Mouse (Mus musculus) heart, embryonic 14.5 days (tissue): ENCODE data around the gene Hcfc2. TPM values are rescaled to one million over a fixed set of nuclear protein-coding genes. Genes with fewer than 3 reads are reported as not detected.

Source experiments
- ATAC-seq: fragments of 200-750 bp; cut with Nextera tagmentation; 2 replicates; pipeline ENCODE4 v1.8.0; 2017; ENCODE audit warnings: low read depth, moderate TSS enrichment; ENCODE audit not compliant: insufficient number of reproducible peaks, insufficient read depth, low FRiP score
- H3K27ac ChIP-seq, 2 experiments: fragments of 200-500 bp in 1 of 2; fragments of 300-500 bp in 1 of 2; sonication (generic) in 1 of 2; replicated peaks in 1 of 2; 2 replicates each; pipeline ENCODE4 v1.5.1; 2012 to 2014; ENCODE audit warnings: low read depth in 2 of 2, low read length in 2 of 2, control low read depth in 1 of 2, mild to moderate bottlenecking in 1 of 2, mixed read lengths in 1 of 2; ENCODE audit not compliant: control insufficient read depth in 1 of 2, insufficient read depth in 1 of 2
- H3K27me3 ChIP-seq: fragments of 300-500 bp; sonication (generic); 2 replicates; pipeline ENCODE4 v1.6.1; 2014; ENCODE audit warnings: mild to moderate bottlenecking, low read length, control low read depth; ENCODE audit not compliant: control insufficient read depth, insufficient read depth
- H3K36me3 ChIP-seq: fragments of 300-500 bp; sonication (generic); 2 replicates; pipeline ENCODE4 v1.6.1; 2014; ENCODE audit warnings: mild to moderate bottlenecking, control low read depth, low read length, mixed read lengths; ENCODE audit not compliant: control insufficient read depth, insufficient read depth
- H3K4me1 ChIP-seq, 2 experiments: fragments of 200-500 bp in 1 of 2; fragments of 300-500 bp in 1 of 2; sonication (generic) in 1 of 2; 2 replicates each; pipeline ENCODE4 v1.6.1; 2012 to 2014; ENCODE audit warnings: low read length in 2 of 2, control low read depth in 1 of 2, mixed read lengths in 1 of 2; ENCODE audit not compliant: control insufficient read depth in 2 of 2, insufficient read depth in 2 of 2
- H3K4me2 ChIP-seq: fragments of 300-500 bp; sonication (generic); 2 replicates; pipeline ENCODE4 v1.6.1; 2014; ENCODE audit warnings: mild to moderate bottlenecking, low read length
- H3K4me3 ChIP-seq, 2 experiments: fragments of 200-500 bp in 1 of 2; fragments of 300-500 bp in 1 of 2; sonication (generic) in 1 of 2; 2 replicates each; pipeline ENCODE4 v1.5.1; 2012 to 2014; ENCODE audit warnings: low read length in 2 of 2, mild to moderate bottlenecking in 2 of 2, control low read depth in 1 of 2, low read depth in 1 of 2, moderate library complexity in 1 of 2; ENCODE audit not compliant: control insufficient read depth in 1 of 2, insufficient read depth in 1 of 2
- H3K9ac ChIP-seq: fragments of 300-500 bp; sonication (generic); 2 replicates; pipeline ENCODE4 v1.6.1; 2014; ENCODE audit warnings: mild to moderate bottlenecking, low read length
- H3K9me3 ChIP-seq: fragments of 300-500 bp; sonication (generic); 2 replicates; pipeline ENCODE4 v1.6.1; 2016; ENCODE audit warnings: low read length, control low read depth; ENCODE audit not compliant: control insufficient read depth
- WGBS: fragments of 180-500 bp; shearing (Covaris S2); extraction: QIAGEN DNeasy Blood & Tissue Kit; methylation state at CpG from one replicate; pipeline ENCODE4 v1.1.7; 2014; 5-methylcytosine and 5-hydroxymethylcytosine counted together
- polyA plus RNA-seq: library from polyadenylated mRNA; unstranded; fragments of >200 nt; fragmentation: Nextera tagmentation; extraction: Ambion mirVana; gene quantifications from 2 replicates; pipeline ENCODE4 v1.2.1, GENCODE M21; 2014

Gene Hcfc2
- polyA plus RNA-seq, 1 experiment from 2014 or later, result 40.2 TPM

GRCm38 (mm10) chr10:82685440-82685839 lies 10.5 kb upstream of the Hcfc2 start:
- ATAC-seq, result no peak

GRCm38 (mm10) chr10:82689681-82690211 lies 6.2 kb upstream of the Hcfc2 start:
- Histone ChIP-seq H3K4me1 (peaks cover 8 to 10% of the 10 kb centered on the region in 2 experiments), H3K27ac (peak overlapping the region; percentile 33 to 53; a peak in 1 of 4 replicates), H3K4me2 (peak overlapping the region; percentile 59), H3K9me3 (no peaks in the 10 kb centered on the region; the same call in 1 of the 2 replicates), H3K36me3 (no peaks in the 10 kb centered on the region), H3K27me3 (no peaks in the 10 kb centered on the region), H3K9ac (no peak overlapping the region; the same call in 1 of the 2 replicates), H3K4me3 (peak overlapping the region in 1 of 2 experiments; percentile 28; a peak in 1 of 4 replicates)
- no peak for ATAC-seq
- 73% methylated on average over 7 of the region's 7 CpGs for WGBS

More at GRCm38 (mm10) chr10:82685440-82685839, 10.5 kb upstream of the Hcfc2 start:
- Histone ChIP-seq H3K27me3 (no peaks in the 10 kb centered on the region), H3K27ac (no peak overlapping the region), H3K9me3 (no peaks in the 10 kb centered on the region; the same call in 1 of the 2 replicates), H3K4me1 (peaks cover 4 to 10% of the 10 kb centered on the region in 2 experiments), H3K4me3 (no peak overlapping the region), H3K36me3 (no peaks in the 10 kb centered on the region), H3K9ac (no peak overlapping the region), H3K4me2 (no peak overlapping the region)
- WGBS, result 31% methylated on average over 2 of the region's 2 CpGs

- WGBS, result 4% methylated on average over 14 of the region's 14 CpGs
- H3K36me3 ChIP-seq, result no peaks in the 10 kb centered on the region
- H3K9ac ChIP-seq, result peak within 1 kb of the TSS; percentile 64
- no peak; the same call in 1 of the 2 replicates for ATAC-seq
- peak within 1 kb of the TSS; percentile 59 for H3K4me2 ChIP-seq
- H3K9me3 ChIP-seq, result no peaks in the 10 kb centered on the region; the same call in 1 of the 2 replicates
- H3K27ac ChIP-seq, result peak within 1 kb of the TSS; percentile 33 to 53; a peak in 3 of 4 replicates
- no peaks in the 10 kb centered on the region for H3K27me3 ChIP-seq
- peaks cover 8 to 10% of the 10 kb centered on the region in 2 experiments for H3K4me1 ChIP-seq
- H3K4me3 ChIP-seq, result peak within 1 kb of the TSS; percentile 28 to 29
Observed at GRCm38 (mm10) chr10:82690494-82690893, 5.5 kb upstream of the Hcfc2 start, which contains the start of gene Glt8d2. Glt8d2 (minus strand) TSS chr10:82690650.

- H3K9me3 ChIP-seq, result no peaks in the 10 kb centered on the region
- no peaks in the 10 kb centered on the region for H3K27me3 ChIP-seq
- peak overlapping the region in 1 of 2 experiments; percentile 24; a peak in 1 of 4 replicates for H3K27ac ChIP-seq
- H3K4me3 ChIP-seq, result no peak overlapping the region
- WGBS, result 46% methylated on average over 4 of the region's 4 CpGs
- peaks cover 8% of the 10 kb centered on the region for H3K36me3 ChIP-seq
- no peak overlapping the region for H3K4me2 ChIP-seq
- ATAC-seq, result no peak
- H3K9ac ChIP-seq, result no peak overlapping the region
- peaks cover 9 to 11% of the 10 kb centered on the region in 2 experiments for H3K4me1 ChIP-seq
Observed at GRCm38 (mm10) chr10:82696453-82697079, 606 bp downstream of the Hcfc2 start.

- peaks cover 9 to 11% of the 10 kb centered on the region in 2 experiments for H3K4me1 ChIP-seq
- ATAC-seq, result no peak
- H3K4me2 ChIP-seq, result no peak overlapping the region
- H3K4me3 ChIP-seq, result no peak overlapping the region
- H3K27ac ChIP-seq, result no peak overlapping the region
- 77% methylated on average over 3 of the region's 3 CpGs for WGBS
- peaks cover 15% of the 10 kb centered on the region for H3K36me3 ChIP-seq
- H3K27me3 ChIP-seq, result no peaks in the 10 kb centered on the region
- no peaks in the 10 kb centered on the region for H3K9me3 ChIP-seq
- H3K9ac ChIP-seq, result no peak overlapping the region
Observed at GRCm38 (mm10) chr10:82697305-82697898, 1.4 kb downstream of the Hcfc2 start.

GRCm38 (mm10) chr10:82698712-82699261 lies 2.8 kb downstream of the Hcfc2 start:
- peak; percentile 94 for ATAC-seq
- H3K36me3 ChIP-seq, result peaks cover 25% of the 10 kb centered on the region
- H3K9me3 ChIP-seq, result no peaks in the 10 kb centered on the region
- H3K27ac ChIP-seq, result peak overlapping the region; percentile 77 to 81
- H3K4me2 ChIP-seq, result peak overlapping the region; percentile 62
- no peaks in the 10 kb centered on the region for H3K27me3 ChIP-seq
- H3K9ac ChIP-seq, result peak overlapping the region; percentile 87
- peak overlapping the region; percentile 94 to 95 for H3K4me3 ChIP-seq
- WGBS, result under 1% methylated on average over 42 of the region's 42 CpGs
- peaks cover 9 to 11% of the 10 kb centered on the region in 2 experiments for H3K4me1 ChIP-seq

GRCm38 (mm10) chr10:82699296-82699941 lies 3.5 kb downstream of the Hcfc2 start:
- WGBS, result 0% methylated on average over 54 of the region's 59 CpGs
- peak; percentile 68 for ATAC-seq

More at GRCm38 (mm10) chr10:82699296-82699941, 3.5 kb downstream of the Hcfc2 start:
- peak overlapping the region; percentile 77 to 81 for H3K27ac ChIP-seq
- peak overlapping the region; percentile 62 for H3K4me2 ChIP-seq
- H3K27me3 ChIP-seq, result no peaks in the 10 kb centered on the region
- peaks cover 9 to 11% of the 10 kb centered on the region in 2 experiments for H3K4me1 ChIP-seq
- H3K36me3 ChIP-seq, result peaks cover 29% of the 10 kb centered on the region
- H3K9me3 ChIP-seq, result no peaks in the 10 kb centered on the region
- H3K9ac ChIP-seq, result peak overlapping the region; percentile 87
- peak overlapping the region; percentile 94 to 95 for H3K4me3 ChIP-seq
